Mouse (Mus musculus) bone marrow macrophage, adult 2 months (primary cell): ENCODE measurements at regions not wholly inside any gene's neighbourhood (a gene's known extent, or its start where the extent isn't known, plus 50 kb on each side); places are given as distances from the start of the nearest gene placed in this dataset.

Source experiments
- CTCF ChIP-seq: IDR thresholded peaks from 2 replicates; pipeline ENCODE4 v1.5.1; 2012; ENCODE audit warnings: low read depth, mild to moderate bottlenecking, low read length, moderate library complexity
- POLR2A ChIP-seq: IDR thresholded peaks from 2 replicates; pipeline ENCODE4 v1.6.1; 2012; ENCODE audit warnings: mild to moderate bottlenecking, low read depth, low read length, borderline replicate concordance

DNA sequence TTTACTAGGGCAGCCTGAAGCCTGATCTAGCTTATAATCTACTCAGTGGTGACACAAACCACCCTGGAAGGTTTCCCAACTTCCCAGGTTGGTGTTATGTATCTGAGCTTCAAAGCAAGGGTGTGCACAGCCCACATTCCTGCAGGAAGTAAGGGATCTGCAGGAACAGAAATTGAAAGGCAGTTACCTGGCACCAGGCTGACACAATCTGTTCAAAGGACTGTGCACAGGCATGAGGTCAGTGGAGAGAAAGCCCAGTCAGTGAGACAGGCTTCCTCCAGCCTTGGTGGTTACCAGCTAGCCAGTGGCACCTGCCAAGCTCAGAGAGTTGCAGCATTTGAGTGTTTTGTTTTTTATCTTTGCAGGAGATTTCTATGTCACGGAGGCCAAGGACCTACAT is 203.6 kb downstream of the 1700129C05Rik start:
- no peak for TF ChIP-seq CTCF
- no peak for TF ChIP-seq POLR2A
